Mouse (Mus musculus): ENCODE data around the gene Ift140. TPM values are rescaled to one million over a fixed set of nuclear protein-coding genes. Genes with fewer than 3 reads are reported as not detected.

Ift140 gene
- total RNA-seq, 2 experiments from 2014 or later = 32.0 to 33.9 TPM

DNA sequence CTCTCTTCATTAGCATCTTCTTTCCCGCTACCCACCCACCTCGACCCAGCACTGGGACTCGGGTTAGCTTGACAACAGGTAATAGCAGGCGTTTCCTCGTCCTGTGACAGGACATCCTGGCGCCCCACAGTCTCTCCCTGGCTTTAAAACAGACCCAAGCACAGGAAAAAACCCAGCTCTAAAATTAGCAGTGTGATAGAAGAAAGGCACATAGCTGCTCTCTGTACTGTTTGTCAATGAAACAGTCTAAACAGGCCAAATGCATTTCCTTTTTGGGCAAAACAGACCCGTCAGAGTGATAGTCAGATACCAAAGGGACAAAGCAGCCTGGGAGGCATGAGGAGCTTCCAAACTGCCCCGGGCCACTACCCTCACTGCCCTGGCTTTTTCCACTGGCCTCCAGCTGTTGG, 51.6 kb downstream of the Ift140 start:
- ATAC-seq (replicated peaks; ENCODE audit: low FRiP score, low TSS enrichment, poor library complexity, severe bottlenecking) = no peak

- no peak for ATAC-seq (replicated peaks; ENCODE audit: low FRiP score, low TSS enrichment, poor library complexity, severe bottlenecking)
These were observed 52.8 kb downstream of the Ift140 start for GRCm38 (mm10) chr17:25068690-25069089.

DNA sequence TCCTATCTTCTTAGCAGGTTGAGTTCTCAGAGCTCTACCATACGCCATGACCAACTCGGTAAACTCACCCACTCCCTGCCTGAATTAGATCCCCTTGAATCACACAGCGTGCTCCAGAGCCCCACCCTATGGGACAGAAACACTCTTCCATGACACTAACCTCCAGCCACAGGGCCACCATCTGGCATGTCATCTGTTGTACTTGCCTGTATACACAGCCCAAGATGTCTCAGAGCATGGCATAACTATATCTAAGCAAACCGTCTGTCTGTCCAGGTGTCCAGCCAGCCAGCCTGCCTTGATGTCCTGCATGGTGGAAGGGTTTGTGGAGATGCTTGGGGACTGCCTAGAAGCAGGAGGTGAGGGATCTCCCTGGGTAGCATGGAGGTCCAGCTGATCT, 61.0 kb downstream of the Ift140 start:
- no peak for ATAC-seq (replicated peaks; ENCODE audit: low FRiP score, low TSS enrichment, poor library complexity, severe bottlenecking)

DNA sequence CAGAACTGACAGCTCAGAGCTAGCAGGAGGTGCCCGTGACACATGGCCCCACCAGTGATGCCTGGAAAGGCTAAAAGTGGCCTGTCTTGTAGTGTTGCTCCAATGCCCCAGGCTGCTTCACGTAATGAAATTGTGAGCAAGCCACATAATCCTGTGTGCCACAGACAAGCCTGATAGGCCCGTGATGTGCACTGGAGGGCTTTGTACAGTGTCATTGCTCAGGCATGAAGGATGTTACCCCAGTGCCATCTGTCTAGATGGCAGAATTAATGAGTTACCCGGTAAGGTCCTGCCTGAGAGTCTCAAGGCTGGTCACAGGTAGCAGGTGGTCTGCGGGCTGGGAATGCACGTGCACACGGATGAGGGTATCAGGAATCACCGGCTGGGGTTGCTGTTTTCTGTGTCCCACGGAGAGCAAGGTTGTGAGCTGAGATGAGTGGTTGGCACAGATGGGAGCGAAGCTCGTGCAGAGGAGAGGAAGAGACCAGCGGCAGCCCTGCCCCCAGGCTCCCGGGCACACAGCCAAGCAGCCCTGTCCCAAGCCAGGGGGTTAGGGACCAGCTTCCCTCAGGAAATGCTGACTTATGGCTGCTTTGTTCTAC, 62.0 kb downstream of the Ift140 start:
- ATAC-seq (replicated peaks; ENCODE audit: low FRiP score, low TSS enrichment, poor library complexity, severe bottlenecking) = no peak

DNA sequence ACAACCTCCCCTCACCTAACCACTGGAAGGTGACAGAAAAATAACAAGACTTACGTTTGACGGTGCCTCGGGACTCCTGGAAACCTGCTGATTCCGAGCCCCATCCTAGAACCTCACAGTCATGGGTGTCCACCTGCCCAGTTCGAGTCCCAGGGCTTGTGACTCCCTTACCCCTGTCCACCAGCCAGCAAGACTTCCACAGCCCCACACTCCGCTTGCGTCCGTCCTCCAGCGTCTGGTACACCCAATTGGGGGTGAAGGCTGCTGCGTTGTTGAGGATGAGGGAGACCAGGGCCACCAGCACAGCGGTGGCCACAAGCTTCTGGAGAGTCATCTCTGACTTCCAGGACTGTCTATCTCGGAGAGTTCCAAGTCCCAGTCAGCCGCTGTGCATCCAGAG, 64.3 kb downstream of the Ift140 start:
- ATAC-seq (replicated peaks; ENCODE audit: low FRiP score, low TSS enrichment, poor library complexity, severe bottlenecking) = no peak

DNA sequence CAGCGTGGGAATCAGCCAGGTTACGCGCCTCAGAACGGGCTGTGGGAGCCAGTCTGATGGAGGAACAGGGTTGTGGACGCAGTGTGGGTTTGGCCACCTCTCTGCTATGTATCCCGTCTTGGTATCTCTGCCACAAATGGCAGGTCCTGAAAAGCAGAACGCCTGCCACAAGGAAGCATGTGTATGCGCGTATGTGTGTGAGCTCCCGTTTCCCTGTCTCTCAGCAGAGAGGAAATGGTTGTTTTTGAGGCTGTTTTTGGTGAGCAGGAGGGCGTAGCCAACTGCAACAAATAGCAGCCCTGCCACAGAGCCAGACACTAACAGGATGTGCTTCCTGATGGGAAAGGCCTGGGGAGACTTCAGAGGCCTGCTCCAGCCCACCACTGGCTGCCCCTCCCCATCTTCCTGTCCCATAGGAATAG, 65.1 kb downstream of the Ift140 start:
- ATAC-seq (replicated peaks; ENCODE audit: low FRiP score, low TSS enrichment, poor library complexity, severe bottlenecking) = no peak

GRCm38 (mm10) chr17:25082081-25082847, 66.4 kb downstream of the Ift140 start:
- ATAC-seq (replicated peaks; ENCODE audit: low FRiP score, low TSS enrichment, poor library complexity, severe bottlenecking) = no peak

DNA sequence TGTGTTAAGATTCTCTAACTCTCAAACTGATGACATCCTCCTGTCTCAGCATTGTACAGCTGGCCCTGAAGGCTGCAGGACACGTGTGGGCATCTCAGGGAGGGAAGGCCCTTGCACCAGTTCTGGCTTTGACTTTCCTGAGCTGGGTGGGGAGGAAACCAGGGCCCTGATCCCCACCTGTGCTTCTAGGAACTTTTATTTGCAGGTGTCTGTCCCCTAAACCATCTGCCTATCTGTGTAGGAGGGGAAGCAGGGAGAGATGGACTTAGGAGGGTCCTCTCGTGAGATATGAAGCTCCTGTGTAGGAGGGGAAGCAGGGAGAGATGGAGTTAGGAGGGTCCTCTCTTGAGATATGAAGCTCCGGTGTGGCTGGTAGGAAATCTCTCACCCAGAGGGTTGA, 67.0 kb downstream of the Ift140 start:
- ATAC-seq (replicated peaks; ENCODE audit: low FRiP score, low TSS enrichment, poor library complexity, severe bottlenecking) = no peak

GRCm38 (mm10) chr17:25083444-25083931, 67.6 kb downstream of the Ift140 start, which contains the start of gene Tmem204:
Gene Tmem204 (minus strand): TSS chr17:25083591.
- 0 out of 2 replicates have a peak, but pooled peaks have one; percentile 40 for ATAC-seq (replicated peaks; ENCODE audit: low FRiP score, low TSS enrichment, poor library complexity, severe bottlenecking)

DNA sequence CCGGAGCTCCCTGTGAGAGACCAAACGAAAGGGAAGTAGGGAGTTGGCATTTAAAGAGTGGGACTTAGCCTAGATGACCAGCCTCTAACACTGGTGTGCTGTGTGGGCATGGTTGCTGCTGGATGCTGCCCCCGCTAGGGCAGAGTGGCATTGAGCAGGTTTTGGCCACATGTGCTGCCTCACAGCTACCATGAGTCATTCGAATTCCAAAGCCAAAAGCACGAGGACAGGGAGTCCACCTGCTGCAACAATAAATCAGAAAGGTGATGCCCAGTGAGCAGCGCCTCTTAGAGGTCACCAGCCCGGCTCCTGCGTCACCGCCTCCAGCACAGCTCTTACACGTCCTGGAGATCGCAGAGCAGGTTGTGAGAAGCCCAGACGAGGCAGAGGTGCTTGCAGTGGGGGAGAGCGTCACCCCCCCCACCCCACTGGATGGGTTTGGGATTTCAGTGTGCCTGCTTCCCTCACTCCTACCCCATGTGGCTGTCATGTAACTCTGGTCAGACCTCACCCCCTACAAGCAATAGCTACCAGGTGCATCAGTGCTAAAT, 69.0 kb downstream of the Ift140 start:
- no peak for ATAC-seq (replicated peaks; ENCODE audit: low FRiP score, low TSS enrichment, poor library complexity, severe bottlenecking)

DNA sequence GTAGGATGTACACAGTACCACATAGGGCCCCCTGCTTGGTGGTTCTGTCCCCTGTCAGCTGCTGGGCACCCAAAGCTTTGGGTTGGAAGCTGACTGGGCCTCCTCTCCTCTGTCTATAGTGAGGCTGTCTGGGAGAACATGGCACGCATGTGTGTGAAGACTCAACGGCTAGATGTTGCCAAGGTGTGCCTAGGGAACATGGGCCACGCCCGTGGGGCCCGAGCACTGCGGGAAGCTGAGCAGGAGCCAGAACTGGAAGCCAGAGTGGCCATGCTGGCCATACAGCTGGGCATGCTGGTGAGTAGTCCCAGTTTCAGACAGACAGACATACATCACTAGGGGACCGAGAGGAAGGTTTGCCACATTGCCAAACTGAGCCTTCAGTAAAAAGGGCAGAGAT, 70.8 kb downstream of the Ift140 start:
- no peak for ATAC-seq (replicated peaks; ENCODE audit: low FRiP score, low TSS enrichment, poor library complexity, severe bottlenecking)

GRCm38 (mm10) chr17:25089158-25089557, 73.3 kb downstream of the Ift140 start:
- ATAC-seq (replicated peaks; ENCODE audit: low FRiP score, low TSS enrichment, poor library complexity, severe bottlenecking) = peak; percentile 80

- no peak for ATAC-seq (replicated peaks; ENCODE audit: low FRiP score, low TSS enrichment, poor library complexity, severe bottlenecking)
These were observed 74.6 kb downstream of the Ift140 start for GRCm38 (mm10) chr17:25090450-25090849.

DNA sequence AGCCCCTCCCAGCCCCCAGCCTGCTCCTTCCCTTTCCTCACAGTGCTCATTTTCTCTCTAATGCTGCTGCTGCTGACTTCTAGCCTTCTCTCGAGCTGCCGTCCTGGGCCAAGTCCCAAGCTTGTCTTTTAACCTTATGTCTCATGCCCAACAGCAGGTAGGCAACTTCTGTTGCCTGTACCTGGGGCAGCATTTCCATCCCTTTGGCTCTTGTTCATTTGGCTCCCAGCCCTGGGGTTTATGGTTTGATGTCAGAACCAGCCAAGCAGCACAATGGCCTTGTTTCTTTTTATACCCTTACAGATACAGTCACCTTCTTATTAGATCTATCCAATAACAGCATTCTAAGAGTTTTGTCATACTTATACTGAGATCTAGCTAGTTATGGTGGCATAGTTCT, 80.3 kb downstream of the Ift140 start:
- ATAC-seq (replicated peaks; ENCODE audit: low FRiP score, low TSS enrichment, poor library complexity, severe bottlenecking) = no peak

DNA sequence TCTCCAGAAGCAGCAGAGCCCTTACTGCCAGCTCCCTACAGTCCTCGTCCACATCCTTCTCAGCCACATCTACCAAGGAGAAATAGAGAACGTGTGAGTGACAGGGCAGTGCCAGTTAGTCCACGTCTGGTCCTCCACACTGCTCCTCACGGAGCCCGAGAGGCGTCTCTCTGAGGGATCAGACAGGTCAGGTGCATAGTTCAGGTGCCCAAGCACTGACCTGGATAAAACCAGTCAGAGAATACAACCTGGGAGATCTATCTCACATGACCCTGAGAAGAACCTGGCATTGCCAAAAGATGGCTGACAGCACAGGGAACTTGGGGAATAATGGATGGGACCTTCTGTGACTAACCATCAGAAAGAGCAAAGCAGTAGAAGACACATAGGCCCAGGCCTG, 84.2 kb downstream of the Ift140 start:
- no peak for ATAC-seq (replicated peaks; ENCODE audit: low FRiP score, low TSS enrichment, poor library complexity, severe bottlenecking)

DNA sequence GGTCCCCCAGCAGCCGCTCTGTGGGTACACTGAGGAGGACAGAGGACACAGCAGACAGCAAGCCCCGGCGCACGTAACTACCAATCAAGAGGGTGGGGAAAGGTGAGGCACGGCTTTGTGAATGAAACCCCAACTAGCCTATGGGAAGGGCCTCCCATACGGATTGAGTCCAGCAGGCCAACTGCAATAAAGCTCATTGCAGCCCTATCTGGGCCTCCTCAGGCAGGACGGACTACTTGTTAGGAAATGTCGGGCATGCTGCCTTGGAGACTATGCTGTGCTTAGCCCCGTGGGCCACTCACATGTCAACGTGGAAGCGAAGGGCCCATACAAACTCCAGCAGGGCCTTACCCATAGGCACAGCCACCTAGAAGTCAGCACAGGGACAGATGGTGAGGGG, 85.5 kb downstream of the Ift140 start:
- no peak for ATAC-seq (replicated peaks; ENCODE audit: low FRiP score, low TSS enrichment, poor library complexity, severe bottlenecking)

GRCm38 (mm10) chr17:25107786-25108185, 91.9 kb downstream of the Ift140 start:
- ATAC-seq (replicated peaks; ENCODE audit: low FRiP score, low TSS enrichment, poor library complexity, severe bottlenecking) = no peak

- ATAC-seq (replicated peaks; ENCODE audit: low FRiP score, low TSS enrichment, poor library complexity, severe bottlenecking) = peak; percentile 60
These were observed 93.7 kb downstream of the Ift140 start for GRCm38 (mm10) chr17:25109578-25109977.

GRCm38 (mm10) chr17:25110590-25110989, 94.7 kb downstream of the Ift140 start:
- no peak for ATAC-seq (replicated peaks; ENCODE audit: low FRiP score, low TSS enrichment, poor library complexity, severe bottlenecking)

DNA sequence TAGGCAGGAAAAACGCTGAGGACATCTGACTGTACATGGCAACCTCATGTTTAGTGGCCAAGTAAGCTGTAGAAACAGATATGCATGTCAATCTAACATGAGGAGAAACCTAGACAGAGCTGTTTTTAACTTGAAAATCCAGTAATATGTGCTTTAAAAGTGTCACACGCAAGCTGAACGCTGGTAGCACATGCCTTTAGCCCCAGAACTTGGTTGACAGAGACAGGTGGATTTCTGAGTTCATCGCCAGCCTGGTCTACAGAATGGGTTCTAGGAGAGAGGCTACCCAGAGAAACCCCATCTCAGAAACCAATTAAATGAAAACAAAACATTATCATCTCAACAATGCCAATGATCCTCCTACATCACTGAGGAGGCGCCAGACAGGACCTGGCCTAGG, 95.3 kb downstream of the Ift140 start:
- ATAC-seq (replicated peaks; ENCODE audit: low FRiP score, low TSS enrichment, poor library complexity, severe bottlenecking) = no peak
